Comparison of ENCODE assay signal across 31 mouse cellular contexts in genomic region chr11:95334448-95335060, GRCm38 (mm10). TPM values are rescaled to one million over a fixed set of nuclear protein-coding genes. Genes with fewer than 3 reads are reported as not detected.
A peak's percentile ranks its signal among the peaks of the same experiment; 100 is the strongest.
DNase-seq lines count a peak whose midpoint lies in the region; ATAC-seq and TF ChIP-seq lines count a peak whose summit lies in the region.
"Had no signal": no experiment of that assay in that cellular context is flagged by ENCODE, and none has a peak within 500 bp of the region (broad histone marks: within the 10 kb centered on the region; RNA-seq: fewer than 3 reads in every experiment).

No protein-coding gene starts in this region.

- no peaks in the 10 kb centered on the region for H3K36me3 ChIP-seq in liver, embryonic 14.5 days (replicated peaks; ENCODE audit: control insufficient read depth, insufficient read depth, low read depth)
- H3K36me3 ChIP-seq in midbrain, embryonic 15.5 days (replicated peaks): no peaks in the 10 kb centered on the region
- H3K36me3 ChIP-seq in midbrain, postnatal 0 days (ENCODE audit: insufficient read depth, low read length): no peaks in the 10 kb centered on the region
- H3K36me3 ChIP-seq: embryonic facial prominence, embryonic 12.5 days; heart, embryonic 13.5 days; limb, embryonic 12.5 days; midbrain, embryonic 13.5 days; neural tube, embryonic 15.5 days had no signal

- H3K4me1 ChIP-seq in bone marrow, adult 2 months (ENCODE audit: control insufficient read depth, insufficient read depth, low read length): peaks cover 9% of the 10 kb centered on the region
- H3K4me1 ChIP-seq in liver, embryonic 14.5 days (replicated peaks; ENCODE audit: control insufficient read depth in 2 of 2, insufficient read depth in 2 of 2, low read length in 1 of 2): peaks cover 47 to 59% of the 10 kb centered on the region in 2 experiments
- H3K4me1 ChIP-seq in midbrain, embryonic 15.5 days: peaks cover 15% of the 10 kb centered on the region
- H3K4me1 ChIP-seq in midbrain, postnatal 0 days (ENCODE audit: insufficient read depth, low read length): no peaks in the 10 kb centered on the region

- no peaks in the 10 kb centered on the region for H3K27me3 ChIP-seq in liver, embryonic 14.5 days (ENCODE audit: control insufficient read depth, insufficient read depth, low read length)
- H3K27me3 ChIP-seq in midbrain, embryonic 15.5 days (replicated peaks): peaks cover 10% of the 10 kb centered on the region; the same call in 1 of the 2 replicates
- 0 out of 2 replicates have a peak, but pooled peaks cover 8% of the 10 kb centered on the region for H3K27me3 ChIP-seq in midbrain, postnatal 0 days (ENCODE audit: insufficient read depth, low read length)
- H3K27me3 ChIP-seq: embryonic facial prominence, embryonic 12.5 days; heart, embryonic 13.5 days; limb, embryonic 12.5 days; megakaryocyte, embryonic 14.5 days; neural tube, embryonic 15.5 days had no signal

- no peak overlapping the region for H3K4me3 ChIP-seq in bone marrow, adult 2 months (replicated peaks; ENCODE audit: control insufficient read depth, low read depth, low read length)
- no peak overlapping the region for H3K4me3 ChIP-seq in liver, embryonic 14.5 days (ENCODE audit: insufficient read depth in 1 of 2, low read depth in 2 of 2, low read length in 2 of 2)
- no peak overlapping the region for H3K4me3 ChIP-seq in midbrain, embryonic 15.5 days
- no peak overlapping the region for H3K4me3 ChIP-seq in midbrain, postnatal 0 days (ENCODE audit: low read depth, low read length)
- H3K4me3 ChIP-seq: embryonic facial prominence, embryonic 12.5 days; heart, embryonic 13.5 days; limb, embryonic 12.5 days; megakaryocyte, embryonic 14.5 days; midbrain, embryonic 13.5 days; neural tube, embryonic 15.5 days had no signal

- no peak for TF ChIP-seq EP300 in liver, embryonic 14.5 days (IDR thresholded peaks at IDR 0.05; ENCODE audit: low read depth)

- no peak for TF ChIP-seq CTCF in bone marrow, adult 2 months (IDR thresholded peaks at IDR 0.05; ENCODE audit: control insufficient read depth, insufficient read depth, low read length)
- no peak; the same call in 1 of the 2 replicates for TF ChIP-seq CTCF in liver, embryonic 14.5 days (IDR thresholded peaks at IDR 0.05; ENCODE audit: low read depth)
- TF ChIP-seq CTCF in midbrain, postnatal 0 days (IDR thresholded peaks at IDR 0.05): no peak

- peak overlapping the region; percentile 25; the same call in 1 of the 2 replicates for H3K9ac ChIP-seq in liver, embryonic 14.5 days (replicated peaks)
- no peak overlapping the region for H3K9ac ChIP-seq in midbrain, embryonic 15.5 days
- H3K9ac ChIP-seq in midbrain, postnatal 0 days (replicated peaks; ENCODE audit: low read length, poor library complexity, severe bottlenecking): no peak overlapping the region
- H3K9ac ChIP-seq: embryonic facial prominence, embryonic 12.5 days; forebrain, postnatal 0 days; hindbrain, embryonic 14.5 days; limb, embryonic 12.5 days; midbrain, embryonic 13.5 days; neural tube, embryonic 15.5 days had no signal

- TF ChIP-seq POLR2A in bone marrow, adult 2 months (IDR thresholded peaks at IDR 0.05; ENCODE audit: borderline replicate concordance, control insufficient read depth, low read depth, low read length): no peak

- peak overlapping the region; percentile 98 for H3K4me2 ChIP-seq in liver, embryonic 14.5 days (ENCODE audit: low read depth)
- H3K4me2 ChIP-seq in midbrain, embryonic 15.5 days: no peak overlapping the region
- H3K4me2 ChIP-seq in midbrain, postnatal 0 days (ENCODE audit: low read depth, low read length, poor library complexity, severe bottlenecking): no peak overlapping the region
- H3K4me2 ChIP-seq: embryonic facial prominence, embryonic 12.5 days; heart, embryonic 13.5 days; hindbrain, embryonic 14.5 days; limb, embryonic 12.5 days; midbrain, embryonic 13.5 days; neural tube, embryonic 15.5 days had no signal

- WGBS in bone marrow, adult 2 months: 22% methylated on average over 5 of the region's 5 CpGs
- WGBS in liver, embryonic 14.5 days (ENCODE audit: insufficient replicate concordance): 30% methylated on average over 5 of the region's 5 CpGs
- WGBS in midbrain, embryonic 15.5 days: 69% methylated on average over 5 of the region's 5 CpGs
- 69% methylated on average over 5 of the region's 5 CpGs for WGBS in midbrain, postnatal 0 days

- no peaks in the 10 kb centered on the region for H3K9me3 ChIP-seq in liver, embryonic 14.5 days (ENCODE audit: control insufficient read depth, low read length)
- H3K9me3 ChIP-seq in midbrain, embryonic 15.5 days: no peaks in the 10 kb centered on the region
- H3K9me3 ChIP-seq in midbrain, postnatal 0 days (ENCODE audit: low read length): no peaks in the 10 kb centered on the region
- H3K9me3 ChIP-seq: embryonic facial prominence, embryonic 12.5 days; heart, embryonic 13.5 days; limb, embryonic 12.5 days; megakaryocyte, embryonic 14.5 days; midbrain, embryonic 13.5 days; neural tube, embryonic 15.5 days had no signal

- peak; percentile 19 for DNase-seq in lung, postnatal 10 days
- DNase-seq in lung, postnatal 25 days (ENCODE audit: low spot score): no peak
- DNase-seq in liver, embryonic 14.5 days (ENCODE audit: low read depth in 3 of 3, low spot score in 3 of 3): no peak
- no peak for DNase-seq in layer of hippocampus, adult 11-12 months (ENCODE audit: low spot score)
- no peak for DNase-seq in midbrain, postnatal 0 days (ENCODE audit: low spot score)
- DNase-seq: adrenal gland, postnatal 14 days; cerebellum, adult 18-20 months; cerebellum, postnatal 10 days; forebrain, postnatal 0 days; gastrocnemius, postnatal 14 days; heart, adult 11 months; heart, postnatal 10 days; kidney, adult 9 months; kidney, postnatal 10 days; layer of hippocampus, adult 9-11 months; lung, adult 18-20 months; lung, postnatal 36 days; retina, postnatal 1 day; right cerebral cortex, postnatal 14 days had no signal

- ATAC-seq in liver, embryonic 14.5 days (ENCODE audit: insufficient read depth): no peak
- ATAC-seq in megakaryocyte-erythroid progenitor cell, adult 5-6 weeks (replicated peaks; ENCODE audit: low FRiP score, low TSS enrichment, poor library complexity, severe bottlenecking): 0 out of 2 replicates have a peak, but pooled peaks have one; percentile 1
- ATAC-seq in midbrain, embryonic 15.5 days (replicated peaks): no peak
- no peak for ATAC-seq in midbrain, postnatal 0 days (ENCODE audit: low FRiP score)
- ATAC-seq: forebrain, postnatal 0 days; intestine, postnatal 0 days; midbrain, embryonic 13.5 days; Patski had no signal

- peak overlapping the region; percentile 33; the same call in 1 of the 2 replicates for H3K27ac ChIP-seq in bone marrow, adult 2 months (ENCODE audit: control insufficient read depth, insufficient read depth, low read depth, low read length, poor library complexity)
- peak overlapping the region; percentile 97 for H3K27ac ChIP-seq in liver, embryonic 14.5 days
- no peak overlapping the region for H3K27ac ChIP-seq in midbrain, embryonic 15.5 days
- H3K27ac ChIP-seq in midbrain, postnatal 0 days (ENCODE audit: low read depth, low read length): no peak overlapping the region
- H3K27ac ChIP-seq: embryonic facial prominence, embryonic 12.5 days; heart, embryonic 13.5 days; hindbrain, embryonic 14.5 days; limb, embryonic 12.5 days; midbrain, embryonic 13.5 days; neural tube, embryonic 15.5 days had no signal

RNA-seq across cellular contexts. Expression of gene Fam117a, which starts 2.3 kb away (rescaled TPM):
- 167 and 178 TPM in 2 replicates for polyA plus RNA-seq in bone marrow, adult 2 months (2011; ENCODE audit: insufficient read depth, insufficient read length, low replicate concordance, missing spikeins)
- polyA plus RNA-seq in liver, embryonic 14.5 days (2012; rRNA removed): 103 and 114 TPM in 2 replicates
- 71.6 and 80.9 TPM in 2 replicates for polyA plus RNA-seq in liver, embryonic 14.5 days (2014; fragmentation: Nextera tagmentation; extraction: Ambion mirVana)
- total RNA-seq in megakaryocyte-erythroid progenitor cell, adult 5-6 weeks (2014; fragmentation: Nextera tagmentation): 68.2 and 71.9 TPM in 2 replicates
- 49.9 and 50.2 TPM in 2 replicates for total RNA-seq in megakaryocyte-erythroid progenitor cell, adult 5-6 weeks (2017)
- 2.2 and 2.3 TPM in 2 replicates for polyA plus RNA-seq in midbrain, embryonic 15.5 days (2015; fragmentation: Nextera tagmentation; extraction: Ambion mirVana)
- 5.3 and 6.1 TPM in 2 replicates for total RNA-seq in midbrain, postnatal 0 days (2014; rRNA removed)
- polyA plus RNA-seq in midbrain, postnatal 0 days (2015; fragmentation: Nextera tagmentation; extraction: Ambion mirVana): 1.1 and 1.6 TPM in 2 replicates

RNA-seq across cellular contexts. Expression of gene Kat7, which starts 24.5 kb away (rescaled TPM):
- 26.3 and 39.0 TPM in 2 replicates for polyA plus RNA-seq in bone marrow, adult 2 months (2011; ENCODE audit: insufficient read depth, insufficient read length, low replicate concordance, missing spikeins)
- polyA plus RNA-seq in liver, embryonic 14.5 days (2012; rRNA removed): 16.3 and 19.4 TPM in 2 replicates
- polyA plus RNA-seq in liver, embryonic 14.5 days (2014; fragmentation: Nextera tagmentation; extraction: Ambion mirVana): 23.6 and 26.7 TPM in 2 replicates
- total RNA-seq in megakaryocyte-erythroid progenitor cell, adult 5-6 weeks (2014; fragmentation: Nextera tagmentation): 62.2 and 67.6 TPM in 2 replicates
- 60.5 and 78.9 TPM in 2 replicates for total RNA-seq in megakaryocyte-erythroid progenitor cell, adult 5-6 weeks (2017)
- 62.8 and 69.6 TPM in 2 replicates for polyA plus RNA-seq in midbrain, embryonic 15.5 days (2015; fragmentation: Nextera tagmentation; extraction: Ambion mirVana)
- 72.5 and 113 TPM in 2 replicates for total RNA-seq in midbrain, postnatal 0 days (2014; rRNA removed)
- 65.6 and 72.7 TPM in 2 replicates for polyA plus RNA-seq in midbrain, postnatal 0 days (2015; fragmentation: Nextera tagmentation; extraction: Ambion mirVana)

RNA-seq across cellular contexts. Expression of gene Slc35b1, which starts 49.9 kb away (rescaled TPM):
- 34.9 and 49.3 TPM in 2 replicates for polyA plus RNA-seq in bone marrow, adult 2 months (2011; ENCODE audit: insufficient read depth, insufficient read length, low replicate concordance, missing spikeins)
- 24.1 and 24.6 TPM in 2 replicates for polyA plus RNA-seq in liver, embryonic 14.5 days (2012; rRNA removed)
- 37.4 and 44.9 TPM in 2 replicates for polyA plus RNA-seq in liver, embryonic 14.5 days (2014; fragmentation: Nextera tagmentation; extraction: Ambion mirVana)
- 30.6 and 84.7 TPM in 2 replicates for total RNA-seq in megakaryocyte-erythroid progenitor cell, adult 5-6 weeks (2014; fragmentation: Nextera tagmentation)
- 29.3 and 54.5 TPM in 2 replicates for total RNA-seq in megakaryocyte-erythroid progenitor cell, adult 5-6 weeks (2017)
- 143 TPM in 2 replicates for polyA plus RNA-seq in midbrain, embryonic 15.5 days (2015; fragmentation: Nextera tagmentation; extraction: Ambion mirVana)
- 92.4 and 99.1 TPM in 2 replicates for total RNA-seq in midbrain, postnatal 0 days (2014; rRNA removed)
- polyA plus RNA-seq in midbrain, postnatal 0 days (2015; fragmentation: Nextera tagmentation; extraction: Ambion mirVana): 154 and 168 TPM in 2 replicates

Comparison
In these comparisons a context has a peak if more than half of its experiments do, and no peak if none do; other contexts are left out.
1. H3K27ac ChIP-seq: peak in bone marrow, adult 2 months (single experiment) and liver, embryonic 14.5 days (single experiment); none in midbrain, embryonic 15.5 days (single experiment) and midbrain, postnatal 0 days (single experiment).
2. RNA of gene Fam117a, which starts 2.3 kb away (polyA plus RNA-seq): 167 to 178 TPM in bone marrow, adult 2 months and 71.6 to 114 TPM in liver, embryonic 14.5 days; 2.2 to 2.3 TPM in midbrain, embryonic 15.5 days and 1.1 to 1.6 TPM in midbrain, postnatal 0 days; every median in the first group is over 10 times any median in the second.